In the genomic region with DNA sequence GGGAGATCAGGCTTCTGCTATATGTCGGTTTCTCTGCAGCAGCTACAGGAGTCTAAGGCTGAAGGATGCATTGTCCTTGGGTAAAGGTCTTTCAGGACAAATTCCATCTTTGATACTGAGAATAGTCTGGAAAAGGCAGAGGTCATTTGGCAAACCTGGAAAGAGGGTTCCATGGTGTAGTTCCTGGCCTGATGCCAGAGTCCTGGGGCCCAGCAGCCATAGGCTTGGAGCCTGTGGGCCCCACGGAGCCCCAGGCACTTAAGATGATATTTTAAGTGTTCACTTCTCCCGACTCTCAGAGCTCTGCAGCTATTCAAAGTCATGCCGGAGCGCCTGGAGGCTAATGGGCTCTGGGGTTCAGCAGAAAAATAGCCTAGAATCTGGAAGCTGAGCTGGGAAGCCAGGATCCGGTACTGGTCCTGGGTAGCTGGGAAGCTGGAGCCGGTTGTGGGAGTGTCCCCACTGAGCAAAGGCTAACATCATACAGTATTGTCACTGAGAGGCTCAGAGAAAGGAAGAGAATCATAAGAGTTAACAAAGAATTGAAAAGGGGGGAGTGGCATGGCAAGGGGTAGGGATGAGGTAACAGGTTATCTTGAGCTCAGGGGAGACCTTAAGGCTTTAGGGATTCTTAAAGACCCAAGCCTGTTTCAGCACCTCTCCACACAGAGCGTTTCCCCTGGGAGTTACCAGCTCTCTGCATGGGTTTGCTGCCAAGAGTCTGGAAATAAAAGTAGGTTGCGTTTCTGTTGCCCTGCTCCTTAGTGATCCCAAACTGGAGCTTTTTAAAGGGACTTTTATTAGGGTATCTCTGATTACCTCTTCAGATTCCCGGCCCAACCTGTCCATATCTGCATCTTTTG, we compare ENCODE assay signal across 16 mouse cellular contexts.
DNase-seq lines count a peak whose midpoint lies in the region; ATAC-seq and TF ChIP-seq lines count a peak whose summit lies in the region.
"Had no signal": no experiment of that assay in that cellular context is flagged by ENCODE, and none has a peak within 500 bp of the region (broad histone marks: within the 10 kb centered on the region; RNA-seq: fewer than 3 reads in every experiment).

No protein-coding gene starts in this region.

- no peaks in the 10 kb centered on the region for H3K4me1 ChIP-seq in heart, adult 2 months (ENCODE audit: control insufficient read depth, insufficient read depth, low read length)
- H3K4me1 ChIP-seq in limb, embryonic 12.5 days (replicated peaks): peaks cover 14% of the 10 kb centered on the region
- H3K4me1 ChIP-seq in limb, embryonic 10.5 days: peaks cover 20% of the 10 kb centered on the region
- H3K4me1 ChIP-seq in midbrain, embryonic 14.5 days (ENCODE audit: control insufficient read depth, insufficient read depth, low read length): 0 out of 2 replicates have a peak, but pooled peaks cover 3% of the 10 kb centered on the region

- TF ChIP-seq CTCF in heart, adult 2 months (IDR thresholded peaks at IDR 0.05): no peak

- no peak for DNase-seq in heart, adult 2 months
- DNase-seq in heart, postnatal 25 days (ENCODE audit: low spot score): no peak
- DNase-seq in limb, embryonic 10.5 days (ENCODE audit: low spot score): no peak
- peak; percentile 66 for DNase-seq in heart, postnatal 4 days
- peak; percentile 58 to 71 for DNase-seq in kidney, postnatal 36 days
- no peak for DNase-seq in midbrain, embryonic 14.5 days
- DNase-seq in embryo, embryonic 11 days: no peak
- DNase-seq: cerebellum, adult 11-12 months; gastrocnemius, postnatal 10 days had no signal

- no peak for ATAC-seq in limb, embryonic 12.5 days (ENCODE audit: insufficient number of reproducible peaks, insufficient read depth, low FRiP score, low TSS enrichment, low read depth)
- ATAC-seq in midbrain, embryonic 14.5 days (ENCODE audit: low FRiP score, low TSS enrichment): no peak
- ATAC-seq: forebrain, embryonic 15.5 days had no signal

- no peak overlapping the region for H3K4me2 ChIP-seq in limb, embryonic 12.5 days
- H3K4me2 ChIP-seq in midbrain, embryonic 14.5 days (ENCODE audit: low read length): no peak overlapping the region
- H3K4me2 ChIP-seq: forebrain, embryonic 15.5 days; hindbrain, embryonic 14.5 days; lung, embryonic 15.5 days; neural tube, embryonic 13.5 days had no signal

- no peak for TF ChIP-seq POLR2A in heart, adult 2 months (IDR thresholded peaks at IDR 0.05; ENCODE audit: insufficient read depth, low read depth, low read length)

- H3K27ac ChIP-seq in heart, adult 2 months: no peak overlapping the region
- peak overlapping the region; percentile 12; the same call in 1 of the 2 replicates for H3K27ac ChIP-seq in limb, embryonic 12.5 days
- H3K27ac ChIP-seq in limb, embryonic 10.5 days: no peak overlapping the region
- H3K27ac ChIP-seq in midbrain, embryonic 14.5 days (replicated peaks; ENCODE audit: low read depth, low read length): no peak overlapping the region
- H3K27ac ChIP-seq: forebrain, embryonic 15.5 days; hindbrain, embryonic 14.5 days; lung, embryonic 15.5 days; neural tube, embryonic 13.5 days had no signal

- no peaks in the 10 kb centered on the region for H3K79me2 ChIP-seq in heart, adult 2 months (replicated peaks; ENCODE audit: control insufficient read depth, insufficient read depth, low read length)

- no peaks in the 10 kb centered on the region for H3K36me3 ChIP-seq in heart, adult 2 months (ENCODE audit: control insufficient read depth, insufficient read depth, low read length)
- H3K36me3 ChIP-seq in limb, embryonic 12.5 days: no peaks in the 10 kb centered on the region
- no peaks in the 10 kb centered on the region for H3K36me3 ChIP-seq in limb, embryonic 10.5 days
- H3K36me3 ChIP-seq in midbrain, embryonic 14.5 days (ENCODE audit: control insufficient read depth, insufficient read depth, low read length): no peaks in the 10 kb centered on the region
- H3K36me3 ChIP-seq: forebrain, embryonic 15.5 days; G1E; lung, embryonic 15.5 days; neural tube, embryonic 13.5 days had no signal

- 34% methylated on average over 10 of the region's 10 CpGs for WGBS in heart, adult 2 months
- 66% methylated on average over 10 of the region's 10 CpGs for WGBS in limb, embryonic 12.5 days
- WGBS in limb, embryonic 10.5 days: 80% methylated on average over 10 of the region's 10 CpGs
- 71% methylated on average over 10 of the region's 10 CpGs for WGBS in midbrain, embryonic 14.5 days

- intact Hi-C loops in heart, adult 2 months (cut with DNase I): no loop called here
- intact Hi-C loops in heart, postnatal 25 days (cut with DNase I): no loop called here

- H3K9me3 ChIP-seq in limb, embryonic 12.5 days: no peaks in the 10 kb centered on the region
- no peaks in the 10 kb centered on the region for H3K9me3 ChIP-seq in limb, embryonic 10.5 days (replicated peaks)
- no peaks in the 10 kb centered on the region for H3K9me3 ChIP-seq in midbrain, embryonic 14.5 days (ENCODE audit: control insufficient read depth, low read length)
- H3K9me3 ChIP-seq: forebrain, embryonic 15.5 days; lung, embryonic 15.5 days; neural tube, embryonic 13.5 days had no signal

- H3K9ac ChIP-seq in heart, adult 2 months (ENCODE audit: low read depth, low read length): no peak overlapping the region
- no peak overlapping the region for H3K9ac ChIP-seq in limb, embryonic 12.5 days (replicated peaks)
- no peak overlapping the region for H3K9ac ChIP-seq in midbrain, embryonic 14.5 days (replicated peaks; ENCODE audit: low read length)
- H3K9ac ChIP-seq: forebrain, embryonic 15.5 days; hindbrain, embryonic 14.5 days; lung, embryonic 15.5 days; neural tube, embryonic 13.5 days had no signal

- H3K4me3 ChIP-seq in heart, adult 2 months: peak overlapping the region; percentile 2; the same call in 1 of the 2 replicates
- no peak overlapping the region for H3K4me3 ChIP-seq in limb, embryonic 12.5 days (replicated peaks)
- no peak overlapping the region for H3K4me3 ChIP-seq in limb, embryonic 10.5 days
- no peak overlapping the region for H3K4me3 ChIP-seq in midbrain, embryonic 14.5 days (replicated peaks; ENCODE audit: low read depth, low read length)
- H3K4me3 ChIP-seq: forebrain, embryonic 15.5 days; lung, embryonic 15.5 days; megakaryocyte, embryonic 14.5 days; neural tube, embryonic 13.5 days had no signal

- no peak for TF ChIP-seq EP300 in heart, adult 2 months (IDR thresholded peaks at IDR 0.05; ENCODE audit: insufficient read depth, low read depth, low read length)

- no peaks in the 10 kb centered on the region for H3K27me3 ChIP-seq in heart, adult 2 months (ENCODE audit: control insufficient read depth, insufficient read depth, low read length)
- no peaks in the 10 kb centered on the region for H3K27me3 ChIP-seq in limb, embryonic 12.5 days
- no peaks in the 10 kb centered on the region for H3K27me3 ChIP-seq in limb, embryonic 10.5 days (ENCODE audit: low read depth, poor library complexity, severe bottlenecking)
- no peaks in the 10 kb centered on the region for H3K27me3 ChIP-seq in midbrain, embryonic 14.5 days (ENCODE audit: control insufficient read depth, insufficient read depth, low read length)
- H3K27me3 ChIP-seq: forebrain, embryonic 15.5 days; lung, embryonic 15.5 days; neural tube, embryonic 13.5 days had no signal

Comparison
In these comparisons a context has a peak if more than half of its experiments do, and no peak if none do; other contexts are left out.
1. DNase-seq: peak in heart, postnatal 4 days (single experiment) and kidney, postnatal 36 days (2 of 2); none in heart, adult 2 months (0 of 2), heart, postnatal 25 days (single experiment), limb, embryonic 10.5 days (single experiment), midbrain, embryonic 14.5 days (single experiment) and embryo, embryonic 11 days (single experiment).